ENCODE assay signal across 16 mouse cellular contexts in the genomic region with DNA sequence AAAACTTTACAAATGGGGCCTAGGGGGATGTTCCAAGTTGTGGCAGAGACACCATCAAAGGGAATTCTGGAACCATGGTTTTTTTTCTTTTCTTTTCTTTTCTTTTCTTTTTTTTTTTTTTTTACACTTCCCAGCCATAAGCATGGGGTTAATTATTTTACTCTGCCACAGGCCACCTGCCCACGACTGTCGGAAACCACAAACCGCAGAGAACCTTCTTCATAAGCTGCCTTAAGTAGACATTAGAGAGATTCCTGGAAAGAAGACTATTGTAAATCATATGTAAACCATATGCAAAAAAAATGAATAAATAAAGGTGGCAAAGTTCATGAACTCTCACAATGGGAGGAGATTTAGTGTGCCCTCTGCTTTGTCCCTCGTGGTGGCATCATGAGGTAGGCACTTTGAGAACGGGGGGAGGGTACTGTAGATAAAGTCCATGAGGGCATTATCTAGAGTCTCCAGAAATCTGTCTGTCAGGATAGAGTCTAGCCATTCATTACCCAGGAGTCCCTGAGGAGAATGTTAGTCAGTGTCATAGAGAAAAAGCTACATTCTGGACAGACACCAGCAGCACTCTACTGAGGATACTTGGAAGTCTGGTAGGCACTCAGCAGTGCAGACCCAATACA. TPM values are rescaled to one million over a fixed set of nuclear protein-coding genes. Genes with fewer than 3 reads are reported as not detected.
DNase-seq lines count a peak whose midpoint lies in the region; ATAC-seq and TF ChIP-seq lines count a peak whose summit lies in the region.
"Had no signal": no experiment of that assay in that cellular context is flagged by ENCODE, and none has a peak within 500 bp of the region (broad histone marks: within the 10 kb centered on the region; RNA-seq: fewer than 3 reads in every experiment).

No protein-coding gene starts in this region.

- no peak overlapping the region for H3K9ac ChIP-seq in heart, embryonic 11.5 days (ENCODE audit: low read depth, low read length)
- H3K9ac ChIP-seq in liver, embryonic 12.5 days = peak overlapping the region; percentile 79
- H3K9ac ChIP-seq: embryonic facial prominence, embryonic 13.5 days; forebrain, postnatal 0 days had no signal

- H3K4me2 ChIP-seq in heart, embryonic 11.5 days = no peak overlapping the region
- H3K4me2 ChIP-seq in liver, embryonic 12.5 days = peak overlapping the region; percentile 71
- H3K4me2 ChIP-seq: embryonic facial prominence, embryonic 13.5 days had no signal

- no peak overlapping the region for H3K27ac ChIP-seq in heart, embryonic 11.5 days (ENCODE audit: low read depth, low read length)
- no peak overlapping the region for H3K27ac ChIP-seq in thymus, adult 2 months (ENCODE audit: control insufficient read depth, insufficient read depth, low read length)
- H3K27ac ChIP-seq in liver, embryonic 12.5 days = peak overlapping the region; percentile 96
- H3K27ac ChIP-seq: embryonic facial prominence, embryonic 13.5 days; macrophage had no signal

- ATAC-seq in heart, embryonic 11.5 days (replicated peaks; ENCODE audit: insufficient number of reproducible peaks, low FRiP score, low TSS enrichment) = peak; percentile 75
- ATAC-seq in liver, embryonic 12.5 days = peak; percentile 99
- ATAC-seq in monocyte, adult 5-6 weeks (replicated peaks; ENCODE audit: insufficient number of reproducible peaks, low FRiP score, low TSS enrichment, poor library complexity, severe bottlenecking) = no peak
- ATAC-seq: forebrain, postnatal 0 days; hindbrain, embryonic 16.5 days had no signal

- no peak for TF ChIP-seq POLR2A in thymus, adult 2 months (IDR thresholded peaks at IDR 0.05; ENCODE audit: control insufficient read depth, extremely low read depth, insufficient read depth, low read length, poor library complexity)

- H3K9me3 ChIP-seq in heart, embryonic 11.5 days (replicated peaks; ENCODE audit: control insufficient read depth, low read length) = no peaks in the 10 kb centered on the region
- no peaks in the 10 kb centered on the region for H3K9me3 ChIP-seq in liver, embryonic 12.5 days (replicated peaks)
- H3K9me3 ChIP-seq: embryonic facial prominence, embryonic 13.5 days had no signal

- 71% methylated on average over 5 of the region's 5 CpGs for WGBS in heart, embryonic 11.5 days (ENCODE audit: insufficient replicate concordance)
- 10% methylated on average over 5 of the region's 5 CpGs for WGBS in thymus, adult 2 months
- 18% methylated on average over 5 of the region's 5 CpGs for WGBS in liver, embryonic 12.5 days (ENCODE audit: insufficient replicate concordance)

- peaks cover 10% of the 10 kb centered on the region for H3K4me1 ChIP-seq in heart, embryonic 11.5 days (ENCODE audit: control insufficient read depth, insufficient read depth, low read length)
- H3K4me1 ChIP-seq in thymus, adult 2 months (replicated peaks; ENCODE audit: control insufficient read depth, insufficient read depth, low read length) = no peaks in the 10 kb centered on the region
- peaks cover 53% of the 10 kb centered on the region for H3K4me1 ChIP-seq in liver, embryonic 12.5 days
- H3K4me1 ChIP-seq: embryonic facial prominence, embryonic 13.5 days had no signal

- H3K27me3 ChIP-seq in heart, embryonic 11.5 days (ENCODE audit: control insufficient read depth, insufficient read depth, low read length) = no peaks in the 10 kb centered on the region
- H3K27me3 ChIP-seq in thymus, adult 2 months (ENCODE audit: control insufficient read depth, insufficient read depth, low read length) = no peaks in the 10 kb centered on the region
- no peaks in the 10 kb centered on the region for H3K27me3 ChIP-seq in liver, embryonic 12.5 days (replicated peaks)
- H3K27me3 ChIP-seq: embryonic facial prominence, embryonic 13.5 days had no signal

- TF ChIP-seq CTCF in thymus, adult 2 months (IDR thresholded peaks at IDR 0.05; ENCODE audit: borderline replicate concordance, control insufficient read depth, extremely low read depth, insufficient read depth, low read length, poor library complexity) = no peak

- H3K36me3 ChIP-seq in heart, embryonic 11.5 days (ENCODE audit: control insufficient read depth, insufficient read depth, low read length) = peaks cover 5% of the 10 kb centered on the region; the same call in 1 of the 2 replicates
- no peaks in the 10 kb centered on the region for H3K36me3 ChIP-seq in thymus, adult 2 months (ENCODE audit: control insufficient read depth, insufficient read depth, low read length)
- peaks cover 78% of the 10 kb centered on the region for H3K36me3 ChIP-seq in liver, embryonic 12.5 days

- H3K4me3 ChIP-seq in heart, embryonic 11.5 days (ENCODE audit: low read depth, low read length) = no peak overlapping the region
- H3K4me3 ChIP-seq in thymus, adult 2 months (ENCODE audit: control insufficient read depth, insufficient read depth, low read length) = no peak overlapping the region
- peak overlapping the region; percentile 66 for H3K4me3 ChIP-seq in liver, embryonic 12.5 days
- H3K4me3 ChIP-seq: embryonic facial prominence, embryonic 13.5 days had no signal

- DNase-seq in heart, adult 18-20 months = no peak
- peak; percentile 17 for DNase-seq in thymus, postnatal 0 days (ENCODE audit: low spot score)
- DNase-seq in thymus, adult 2 months = no peak
- no peak for DNase-seq in layer of hippocampus, postnatal 14 days (ENCODE audit: low spot score in 2 of 2)
- DNase-seq in cerebellum, adult 9-11 months = no peak
- DNase-seq: adrenal gland, postnatal 36 days; B cell, adult 2 months; cerebellum, adult 9-10 months; forebrain, postnatal 0 days; kidney, postnatal 4 days had no signal

RNA-seq across cellular contexts. Expression of a gene that starts 12.6 kb away (rescaled TPM):
- 45.5 and 50.6 TPM in 2 replicates for polyA plus RNA-seq in heart, embryonic 11.5 days (2014; fragmentation: Nextera tagmentation; extraction: Ambion mirVana)
- 10 to 100 TPM; 14.9 to 16.4 TPM for total RNA-seq in heart, adult 18-20 months (2021)
- polyA plus RNA-seq in thymus, postnatal 0 days (2015; fragmentation: Nextera tagmentation; extraction: Ambion mirVana) = 9.2 and 9.9 TPM in 2 replicates
- polyA plus RNA-seq in thymus, adult 2 months (2012; rRNA removed) = 1.7 and 2.6 TPM in 2 replicates
- 60.4 and 64.9 TPM in 2 replicates for polyA plus RNA-seq in liver, embryonic 12.5 days (2016; fragmentation: Nextera tagmentation; extraction: Ambion mirVana)
- total RNA-seq in layer of hippocampus, postnatal 14 days (2021) = 10 to 100 TPM; 21.0 to 22.6 TPM
- total RNA-seq in monocyte, adult 5-6 weeks (2017) = 0.48 to 0.78 TPM (median 0.75 TPM) in 3 replicates

RNA-seq across cellular contexts. Expression of a gene that starts 37.6 kb away (rescaled TPM):
- polyA plus RNA-seq in heart, embryonic 11.5 days (2014; fragmentation: Nextera tagmentation; extraction: Ambion mirVana) = 27.7 and 28.5 TPM in 2 replicates
- 10 to 100 TPM; 20.1 to 24.2 TPM for total RNA-seq in heart, adult 18-20 months (2021)
- polyA plus RNA-seq in thymus, postnatal 0 days (2015; fragmentation: Nextera tagmentation; extraction: Ambion mirVana) = 23.2 and 31.1 TPM in 2 replicates
- polyA plus RNA-seq in thymus, adult 2 months (2012; rRNA removed) = 19.4 and 20.3 TPM in 2 replicates
- 38.2 and 40.5 TPM in 2 replicates for polyA plus RNA-seq in liver, embryonic 12.5 days (2016; fragmentation: Nextera tagmentation; extraction: Ambion mirVana)
- total RNA-seq in layer of hippocampus, postnatal 14 days (2021) = 10 to 100 TPM; 21.5 to 27.0 TPM
- 14.8 to 28.6 TPM (median 18.6 TPM) in 3 replicates for total RNA-seq in monocyte, adult 5-6 weeks (2017)

RNA-seq across cellular contexts. Expression of a gene that starts 37.7 kb away (rescaled TPM):
- polyA plus RNA-seq in heart, embryonic 11.5 days (2014; fragmentation: Nextera tagmentation; extraction: Ambion mirVana) = 19.6 and 21.0 TPM in 2 replicates
- total RNA-seq in heart, adult 18-20 months (2021) = 1 to 10 TPM; 4.2 to 5.5 TPM
- polyA plus RNA-seq in thymus, postnatal 0 days (2015; fragmentation: Nextera tagmentation; extraction: Ambion mirVana) = 6.3 and 7.2 TPM in 2 replicates
- 4.0 and 4.1 TPM in 2 replicates for polyA plus RNA-seq in thymus, adult 2 months (2012; rRNA removed)
- polyA plus RNA-seq in liver, embryonic 12.5 days (2016; fragmentation: Nextera tagmentation; extraction: Ambion mirVana) = 11.2 and 12.9 TPM in 2 replicates
- 10 to 100 TPM in 1 of 2 experiments, 1 to 10 TPM in 1; 9.4 to 12.2 TPM for total RNA-seq in layer of hippocampus, postnatal 14 days (2021)
- total RNA-seq in monocyte, adult 5-6 weeks (2017) = 1.3 to 3.0 TPM (median 1.9 TPM) in 3 replicates
